Mouse (Mus musculus) midbrain, embryonic 16.5 days (tissue): ENCODE measurements around the gene Eif4e3. TPM values are rescaled to one million over a fixed set of nuclear protein-coding genes. Genes with fewer than 3 reads are reported as not detected.
A peak's percentile ranks its signal among the peaks of the same experiment; 100 is the strongest.

Source experiments
- ATAC-seq: fragments of 200-750 bp; cut with Nextera tagmentation; 2 replicates; pipeline ENCODE4 v1.8.0; 2017; ENCODE audit warnings: moderate TSS enrichment
- H3K27ac ChIP-seq: fragments of 300-500 bp; sonication (generic); 2 replicates; pipeline ENCODE4 v1.5.1; 2014; ENCODE audit warnings: mild to moderate bottlenecking, low read length, mixed read lengths
- H3K27me3 ChIP-seq: fragments of 300-500 bp; sonication (generic); 2 replicates; pipeline ENCODE4 v1.6.1; 2014; ENCODE audit warnings: low read depth, low read length, mixed read lengths; ENCODE audit not compliant: control insufficient read depth, insufficient read depth
- H3K36me3 ChIP-seq: fragments of 300-500 bp; sonication (generic); 2 replicates; pipeline ENCODE4 v1.6.1; 2014; ENCODE audit warnings: mild to moderate bottlenecking, low read length, moderate library complexity, mixed read lengths; ENCODE audit not compliant: control insufficient read depth, insufficient read depth
- H3K4me1 ChIP-seq: fragments of 300-500 bp; sonication (generic); 2 replicates; pipeline ENCODE4 v1.6.1; 2014; ENCODE audit warnings: mild to moderate bottlenecking, low read length, mixed read lengths; ENCODE audit not compliant: control insufficient read depth, insufficient read depth
- H3K4me2 ChIP-seq: fragments of 300-500 bp; sonication (generic); 2 replicates; pipeline ENCODE4 v1.6.1; 2014; ENCODE audit warnings: mild to moderate bottlenecking, low read length, mixed read lengths
- H3K4me3 ChIP-seq: fragments of 300-500 bp; sonication (generic); 2 replicates; pipeline ENCODE4 v1.5.1; 2014; ENCODE audit warnings: low read depth, mild to moderate bottlenecking, low read length, moderate library complexity, mixed read lengths
- H3K9ac ChIP-seq: fragments of 300-500 bp; sonication (generic); 2 replicates; pipeline ENCODE4 v1.6.1; 2014; ENCODE audit warnings: low read depth, low read length, mixed read lengths
- H3K9me3 ChIP-seq: fragments of 300-500 bp; sonication (generic); replicated peaks from 2 replicates; pipeline ENCODE4 v1.6.1; 2014; ENCODE audit warnings: mild to moderate bottlenecking, low read length, mixed read lengths; ENCODE audit not compliant: control insufficient read depth, poor library complexity, severe bottlenecking
- WGBS: fragments of 180-500 bp; shearing (Covaris S2); extraction: QIAGEN DNeasy Blood & Tissue Kit; methylation state at CpG from one replicate; pipeline ENCODE4 v1.1.7; 2014; 5-methylcytosine and 5-hydroxymethylcytosine counted together
- polyA plus RNA-seq: library from polyadenylated mRNA; unstranded; fragments of >200 nt; fragmentation: Nextera tagmentation; extraction: Ambion mirVana; gene quantifications from 2 replicates; pipeline ENCODE4 v1.2.1, GENCODE M21; 2015

Eif4e3 gene
- polyA plus RNA-seq, 1 experiment from 2014 or later, result 7.4 TPM

DNA sequence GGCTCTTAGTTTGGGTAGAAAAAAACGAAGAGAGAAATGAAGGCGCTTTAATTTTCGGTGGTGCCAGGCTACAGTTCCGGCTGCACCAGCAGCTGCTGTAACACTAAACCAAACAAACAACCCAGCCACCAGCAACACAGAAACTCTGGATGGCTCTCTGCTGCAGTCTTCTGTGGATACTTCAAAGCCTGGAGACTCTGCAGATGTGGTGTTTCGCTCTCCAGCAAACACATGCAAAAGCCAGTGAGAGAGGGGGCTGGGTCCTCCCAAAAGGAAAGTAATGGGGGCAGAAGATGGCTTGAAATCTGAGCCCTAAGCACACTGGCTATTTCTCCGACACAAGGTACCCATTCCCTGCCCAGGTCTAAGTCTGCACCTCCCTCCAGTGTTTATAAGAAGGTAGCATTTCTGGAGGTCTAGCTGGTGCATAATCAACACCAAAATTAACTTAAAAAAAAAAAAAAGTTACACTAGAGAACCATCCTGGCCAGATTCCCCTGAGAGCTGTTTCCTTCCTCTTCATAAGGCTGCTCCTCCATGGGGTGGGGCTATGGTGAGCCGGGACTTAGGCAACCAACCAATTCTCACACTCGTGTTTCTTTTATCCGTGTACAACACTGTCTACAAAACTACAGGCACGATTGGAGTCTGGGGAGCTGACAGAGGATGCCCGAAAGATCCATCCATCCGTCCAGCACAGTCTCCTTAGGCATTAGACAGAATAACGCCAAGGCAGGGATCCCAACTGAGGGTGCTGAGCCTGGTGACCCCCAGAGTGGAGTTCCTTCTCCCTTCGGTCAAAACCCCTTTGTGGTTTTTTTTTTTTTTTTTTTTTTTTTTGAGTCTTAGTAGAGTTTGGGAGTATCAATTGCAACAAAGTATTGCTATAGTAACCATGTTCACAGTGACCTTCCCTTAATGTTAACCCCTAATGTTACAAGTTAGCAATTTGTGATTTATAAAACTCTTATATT, 55.8 kb downstream of the Eif4e3 start:
- no peaks in the 10 kb centered on the region; the same call in 1 of the 2 replicates for H3K27me3 ChIP-seq
- no peak overlapping the region for H3K9ac ChIP-seq
- H3K27ac ChIP-seq, result no peak overlapping the region
- H3K36me3 ChIP-seq, result no peaks in the 10 kb centered on the region
- ATAC-seq, result no peak
- no peak overlapping the region for H3K4me2 ChIP-seq
- 59% methylated on average over 14 of the region's 14 CpGs for WGBS
- no peaks in the 10 kb centered on the region for H3K9me3 ChIP-seq
- no peak overlapping the region for H3K4me3 ChIP-seq
- H3K4me1 ChIP-seq, result peaks cover 14% of the 10 kb centered on the region

DNA sequence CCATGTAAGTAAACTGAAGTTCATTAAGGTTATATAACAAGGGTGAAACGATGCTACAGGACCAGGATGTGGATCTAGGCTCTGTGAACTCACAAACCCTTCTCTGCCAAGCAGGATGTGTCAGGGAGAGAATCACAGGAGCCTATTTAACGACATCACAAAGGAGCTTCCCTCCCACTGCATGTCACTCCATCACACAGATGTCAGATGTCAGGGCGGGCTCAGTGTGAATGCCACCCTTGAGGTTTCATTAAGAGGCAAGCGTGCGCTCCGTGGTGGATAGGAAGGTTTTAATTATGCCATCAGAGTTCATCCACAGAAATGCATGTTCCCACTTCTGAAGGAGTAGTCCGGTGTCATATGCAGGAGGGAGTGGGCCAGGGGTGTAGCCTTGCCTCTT, 60.5 kb downstream of the Eif4e3 start:
- WGBS, result 39% methylated on average over 7 of the region's 7 CpGs
- Histone ChIP-seq H3K4me3 (no peak overlapping the region), H3K36me3 (no peaks in the 10 kb centered on the region), H3K9ac (no peak overlapping the region), H3K9me3 (no peaks in the 10 kb centered on the region), H3K4me1 (no peaks in the 10 kb centered on the region), H3K27ac (no peak overlapping the region), H3K4me2 (no peak overlapping the region), H3K27me3 (no peaks in the 10 kb centered on the region)
- ATAC-seq, result no peak

DNA sequence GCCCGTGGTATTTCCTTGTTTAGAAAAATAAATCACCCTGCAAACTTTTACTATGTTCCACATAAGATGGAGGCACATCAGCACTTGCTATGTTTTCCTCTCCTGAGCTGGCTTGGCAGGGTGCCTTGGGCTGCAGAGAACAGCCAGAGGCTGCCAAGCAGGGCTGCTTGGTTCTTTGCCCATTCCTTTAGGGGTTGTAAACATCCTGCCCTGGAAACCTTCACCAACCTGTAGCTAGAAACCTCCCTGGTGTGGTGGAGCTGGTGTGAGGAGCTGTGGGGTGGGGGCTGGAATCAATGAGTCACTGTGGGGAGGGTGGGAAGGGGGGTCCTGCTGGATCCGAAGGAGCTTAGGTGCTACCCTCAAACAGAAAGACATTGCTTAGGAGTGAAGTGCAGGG, 61.8 kb downstream of the Eif4e3 start:
- no peaks in the 10 kb centered on the region for H3K27me3 ChIP-seq
- H3K9ac ChIP-seq, result no peak overlapping the region
- no peaks in the 10 kb centered on the region for H3K36me3 ChIP-seq
- no peak overlapping the region for H3K4me2 ChIP-seq
- H3K9me3 ChIP-seq, result no peaks in the 10 kb centered on the region
- H3K4me1 ChIP-seq, result peaks cover 1% of the 10 kb centered on the region; the same call in 1 of the 2 replicates
- 82% methylated on average over 2 of the region's 2 CpGs for WGBS
- no peak for ATAC-seq
- H3K4me3 ChIP-seq, result no peak overlapping the region
- H3K27ac ChIP-seq, result no peak overlapping the region

DNA sequence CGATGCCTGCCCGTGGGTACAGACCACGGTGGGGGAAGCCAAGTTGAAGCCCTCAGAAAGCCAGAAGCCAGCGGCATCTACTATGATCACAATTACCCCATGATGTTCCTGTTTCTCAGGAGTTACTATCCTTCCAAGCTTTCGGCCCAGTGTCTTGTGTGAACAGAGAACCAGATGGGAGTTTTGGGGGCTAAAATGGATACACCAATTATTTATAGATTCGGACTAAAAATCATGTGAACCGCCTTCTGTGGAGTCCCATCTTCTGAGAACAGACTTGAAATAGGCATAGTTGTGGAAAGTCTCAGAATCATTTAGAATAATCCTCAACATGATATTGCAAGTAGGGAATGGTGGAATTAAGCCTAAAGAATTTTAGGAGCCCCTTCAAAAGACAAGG, 64.1 kb downstream of the Eif4e3 start:
- Histone ChIP-seq H3K27ac (no peak overlapping the region), H3K36me3 (no peaks in the 10 kb centered on the region), H3K4me2 (no peak overlapping the region), H3K27me3 (no peaks in the 10 kb centered on the region), H3K9ac (no peak overlapping the region), H3K9me3 (no peaks in the 10 kb centered on the region), H3K4me3 (no peak overlapping the region), H3K4me1 (peaks cover 7% of the 10 kb centered on the region; the same call in 1 of the 2 replicates)
- no peak for ATAC-seq
- 91% methylated on average over 7 of the region's 7 CpGs for WGBS

DNA sequence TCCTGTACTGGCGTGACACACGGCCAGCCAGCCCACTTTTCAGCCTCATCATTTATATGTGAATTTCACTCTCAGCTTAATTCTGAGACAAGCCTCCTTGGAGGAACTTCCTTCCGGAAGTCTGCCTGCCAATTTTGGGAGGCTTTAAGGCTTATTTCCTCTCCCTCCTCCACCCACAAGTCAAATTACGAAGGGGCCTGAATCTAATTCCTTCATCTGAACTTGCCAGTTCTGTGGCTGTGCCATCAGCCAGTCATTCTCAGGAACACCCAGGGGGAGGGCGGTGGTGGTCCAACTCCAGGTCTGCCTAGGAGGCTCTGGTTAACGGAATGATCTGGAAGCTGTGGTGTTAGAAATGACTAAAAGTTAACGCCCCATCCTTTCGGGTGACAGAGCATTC, 65.7 kb downstream of the Eif4e3 start:
- no peaks in the 10 kb centered on the region for H3K9me3 ChIP-seq
- ATAC-seq, result no peak
- no peak overlapping the region for H3K4me3 ChIP-seq
- no peaks in the 10 kb centered on the region for H3K27me3 ChIP-seq
- no peak overlapping the region for H3K9ac ChIP-seq
- 82% methylated on average over 8 of the region's 8 CpGs for WGBS
- peaks cover 7% of the 10 kb centered on the region; the same call in 1 of the 2 replicates for H3K4me1 ChIP-seq
- H3K27ac ChIP-seq, result no peak overlapping the region
- no peak overlapping the region for H3K4me2 ChIP-seq
- H3K36me3 ChIP-seq, result no peaks in the 10 kb centered on the region

DNA sequence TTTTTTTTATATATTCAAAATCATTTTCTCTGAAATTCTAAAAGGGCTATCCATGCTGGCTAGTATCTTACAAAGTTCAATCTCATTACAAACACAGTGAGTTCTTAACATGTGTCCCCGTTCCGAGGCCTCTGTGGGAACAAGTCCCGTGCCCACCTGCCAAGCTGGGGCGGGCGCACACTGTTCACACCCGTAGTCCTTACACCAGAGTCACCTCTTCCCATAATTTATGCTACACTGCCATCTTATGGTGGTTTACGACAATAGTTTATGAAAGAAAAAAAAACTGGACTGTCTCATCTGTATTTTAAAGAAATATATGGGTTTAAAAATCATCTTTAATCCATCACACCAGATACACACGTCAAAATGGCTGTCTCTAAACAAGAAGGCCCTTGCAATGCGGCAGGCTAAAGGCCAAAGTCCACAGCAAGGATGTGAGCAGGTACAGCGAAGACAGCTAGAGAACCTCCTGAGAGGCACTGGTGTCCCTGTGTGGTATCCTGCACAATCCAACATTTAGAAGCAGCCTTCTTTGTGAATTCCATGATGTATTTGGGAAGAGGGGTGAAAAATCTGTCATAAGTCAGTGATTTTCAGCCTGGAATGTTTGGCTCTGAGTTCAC, 66.3 kb downstream of the Eif4e3 start:
- H3K4me1 ChIP-seq, result peaks cover 7% of the 10 kb centered on the region; the same call in 1 of the 2 replicates
- H3K27me3 ChIP-seq, result no peaks in the 10 kb centered on the region
- ATAC-seq, result peak; percentile 84
- H3K9me3 ChIP-seq, result no peaks in the 10 kb centered on the region
- WGBS, result 23% methylated on average over 10 of the region's 10 CpGs
- H3K4me3 ChIP-seq, result no peak overlapping the region
- no peak overlapping the region for H3K27ac ChIP-seq
- H3K9ac ChIP-seq, result no peak overlapping the region; the same call in 1 of the 2 replicates
- H3K36me3 ChIP-seq, result no peaks in the 10 kb centered on the region
- H3K4me2 ChIP-seq, result peak overlapping the region; percentile 43

DNA sequence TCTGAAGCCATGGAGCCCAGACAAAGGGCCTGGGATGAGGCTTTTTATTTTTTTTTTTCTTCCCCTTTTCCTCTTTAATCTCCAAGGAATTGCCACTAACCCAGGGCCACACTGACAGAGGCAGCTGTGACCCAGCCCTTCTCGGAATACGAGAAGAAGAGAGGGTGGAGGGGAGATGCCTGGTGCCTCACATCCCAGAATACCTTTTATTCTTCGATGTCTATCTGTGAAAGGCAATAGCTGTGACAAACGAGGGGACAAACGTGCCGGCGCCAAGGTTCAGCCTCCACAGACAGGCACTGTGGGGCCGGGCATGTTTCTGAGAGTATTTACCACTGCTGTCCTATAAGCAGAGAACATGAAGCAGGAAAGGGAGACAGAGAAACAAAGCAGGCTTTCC, 66.9 kb downstream of the Eif4e3 start:
- ATAC-seq, result peak; percentile 30
- peak overlapping the region; percentile 27 for H3K4me2 ChIP-seq
- H3K9me3 ChIP-seq, result no peaks in the 10 kb centered on the region
- peaks cover 7% of the 10 kb centered on the region; the same call in 1 of the 2 replicates for H3K4me1 ChIP-seq
- no peak overlapping the region for H3K4me3 ChIP-seq
- H3K9ac ChIP-seq, result peak overlapping the region; percentile 10; the same call in 1 of the 2 replicates
- peak overlapping the region; percentile 33; the same call in 1 of the 2 replicates for H3K27ac ChIP-seq
- H3K36me3 ChIP-seq, result no peaks in the 10 kb centered on the region
- 9% methylated on average over 8 of the region's 8 CpGs for WGBS
- H3K27me3 ChIP-seq, result no peaks in the 10 kb centered on the region

DNA sequence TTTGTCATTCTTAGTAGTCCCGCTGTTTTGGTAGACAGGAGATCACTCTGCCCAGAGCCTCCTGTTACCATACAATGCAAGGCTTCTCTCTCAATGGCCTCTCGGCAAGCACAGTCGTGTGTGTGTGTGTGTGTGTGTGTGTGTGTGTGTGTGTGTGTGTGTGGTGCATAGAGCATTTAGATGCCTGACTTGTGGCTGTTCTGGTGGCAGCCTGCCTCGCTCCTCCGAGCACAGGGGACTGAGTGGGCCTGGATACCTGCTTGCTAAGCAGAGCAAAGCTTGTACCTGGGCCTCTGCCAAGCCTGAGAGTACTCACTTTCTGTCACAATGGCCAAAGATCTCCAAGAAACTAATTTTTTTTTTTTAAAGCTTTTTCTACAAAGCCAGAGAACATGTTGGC, 67.3 kb downstream of the Eif4e3 start:
- H3K4me2 ChIP-seq, result no peak overlapping the region; the same call in 1 of the 2 replicates
- H3K36me3 ChIP-seq, result no peaks in the 10 kb centered on the region
- H3K4me3 ChIP-seq, result no peak overlapping the region
- H3K9ac ChIP-seq, result no peak overlapping the region; the same call in 1 of the 2 replicates
- H3K4me1 ChIP-seq, result peaks cover 7% of the 10 kb centered on the region; the same call in 1 of the 2 replicates
- no peak overlapping the region for H3K27ac ChIP-seq
- 13% methylated on average over 5 of the region's 5 CpGs for whole genome bisulfite sequencing
- no peaks in the 10 kb centered on the region for H3K27me3 ChIP-seq
- peak; percentile 64 for ATAC-seq
- no peaks in the 10 kb centered on the region for H3K9me3 ChIP-seq

DNA sequence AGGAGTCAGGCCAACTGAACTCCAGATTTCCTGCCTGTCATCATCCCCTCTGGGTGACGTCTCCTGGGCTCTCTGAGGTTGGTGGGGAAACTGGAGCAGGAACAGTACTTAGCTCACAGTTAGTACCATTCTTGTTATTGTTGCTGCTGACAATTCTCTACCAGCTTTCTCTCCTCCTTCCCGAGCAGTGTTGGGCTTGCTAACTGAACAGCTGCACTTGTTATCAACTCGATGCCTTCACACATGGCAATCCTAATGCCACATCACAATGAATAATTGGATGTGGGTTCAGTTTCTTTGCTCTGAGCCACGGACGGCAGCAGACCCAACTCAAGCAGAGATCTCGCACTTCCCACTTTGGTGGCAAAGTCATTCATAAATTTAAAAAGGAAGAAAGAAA, 89.5 kb downstream of the Eif4e3 start:
- Histone ChIP-seq H3K9me3 (no peaks in the 10 kb centered on the region), H3K4me1 (no peaks in the 10 kb centered on the region), H3K27ac (no peak overlapping the region), H3K9ac (no peak overlapping the region), H3K4me2 (no peak overlapping the region), H3K27me3 (no peaks in the 10 kb centered on the region), H3K4me3 (no peak overlapping the region), H3K36me3 (no peaks in the 10 kb centered on the region)
- ATAC-seq, result no peak
- WGBS, result 68% methylated on average over 6 of the region's 6 CpGs
